Mouse (Mus musculus): Measurements from ENCODE around the gene Defb23.

DNA sequence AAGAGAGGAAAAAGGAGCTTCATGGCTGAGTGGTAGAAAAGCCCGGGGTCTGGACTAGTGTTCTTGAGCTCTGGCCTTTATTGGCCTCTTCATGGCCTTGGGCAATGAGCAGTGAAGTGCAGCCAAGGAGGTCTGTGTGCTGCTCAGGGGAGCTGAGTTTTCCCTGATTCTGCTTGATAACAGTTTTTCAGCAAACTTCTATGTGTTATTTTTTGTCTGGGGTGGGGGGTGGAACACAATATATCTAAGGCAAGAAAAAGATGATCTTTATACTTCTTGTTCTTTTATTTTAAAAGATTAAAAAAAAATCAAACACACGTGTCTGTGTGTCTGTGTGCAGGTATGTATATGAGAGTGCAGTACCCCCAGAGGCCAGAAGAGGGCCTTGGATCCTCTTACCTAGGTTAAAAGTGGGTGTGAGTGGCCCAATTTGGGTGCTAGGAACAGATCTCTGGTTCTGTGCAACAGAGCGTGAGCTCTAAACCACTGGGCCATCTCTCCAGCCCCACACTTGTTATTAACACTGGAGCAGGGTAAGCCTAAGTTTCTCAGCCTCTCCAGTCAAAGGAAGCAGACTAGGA lies at the start of gene Defb23:
- no peak for TF ChIP-seq USF1 (IDR thresholded peaks at IDR 0.05; ENCODE audit: low read depth, low read length)
- TF ChIP-seq CTCF (IDR thresholded peaks at IDR 0.05 in 2 of 3, conservative IDR thresholded peaks at IDR 0.05 in 1 of 3; ENCODE audit: control insufficient read depth in 1 of 3, insufficient read depth in 1 of 3, low read depth in 2 of 3, low read length in 3 of 3, poor library complexity in 1 of 3, severe bottlenecking in 1 of 3) = peak in 2 of 3 experiments; percentile 15 to 18; a peak in 1 of 6 replicates
- TF ChIP-seq GATA1 (IDR thresholded peaks at IDR 0.05; ENCODE audit: low read depth, low read length) = no peak
- no peak for TF ChIP-seq TCF12 (IDR thresholded peaks at IDR 0.05; ENCODE audit: low read depth, low read length)
- TF ChIP-seq E2F4 (IDR thresholded peaks at IDR 0.05; ENCODE audit: borderline replicate concordance, low read depth, low read length) = no peak
- no peak for TF ChIP-seq HCFC1 (IDR thresholded peaks at IDR 0.05; ENCODE audit: low read depth, low read length)
- no peak for TF ChIP-seq MAZ (IDR thresholded peaks at IDR 0.05; ENCODE audit: low read depth, low read length)
- TF ChIP-seq POLR2A (IDR thresholded peaks at IDR 0.05; ENCODE audit: control insufficient read depth in 1 of 2, insufficient read depth in 1 of 2, low read depth in 1 of 2, low read length in 2 of 2, poor library complexity in 1 of 2) = no peak
- TF ChIP-seq MAX (IDR thresholded peaks at IDR 0.05; ENCODE audit: low read length) = no peak
- no peak for TF ChIP-seq POLR2AphosphoS5 (IDR thresholded peaks at IDR 0.05; ENCODE audit: borderline replicate concordance, low read depth, low read length)
